Mouse (Mus musculus) liver, embryonic 14.5 days (tissue): Measurements from ENCODE around the gene Wdr48.

Experiments used
- CTCF ChIP-seq: IDR thresholded peaks from 2 replicates; pipeline ENCODE4 v1.5.1; 2016; ENCODE audit warnings: antibody characterized with exemption, low read depth, control low read depth
- EP300 ChIP-seq: IDR thresholded peaks from 2 replicates; pipeline ENCODE4 v1.6.1; 2016; ENCODE audit warnings: antibody characterized with exemption, low read depth

DNA sequence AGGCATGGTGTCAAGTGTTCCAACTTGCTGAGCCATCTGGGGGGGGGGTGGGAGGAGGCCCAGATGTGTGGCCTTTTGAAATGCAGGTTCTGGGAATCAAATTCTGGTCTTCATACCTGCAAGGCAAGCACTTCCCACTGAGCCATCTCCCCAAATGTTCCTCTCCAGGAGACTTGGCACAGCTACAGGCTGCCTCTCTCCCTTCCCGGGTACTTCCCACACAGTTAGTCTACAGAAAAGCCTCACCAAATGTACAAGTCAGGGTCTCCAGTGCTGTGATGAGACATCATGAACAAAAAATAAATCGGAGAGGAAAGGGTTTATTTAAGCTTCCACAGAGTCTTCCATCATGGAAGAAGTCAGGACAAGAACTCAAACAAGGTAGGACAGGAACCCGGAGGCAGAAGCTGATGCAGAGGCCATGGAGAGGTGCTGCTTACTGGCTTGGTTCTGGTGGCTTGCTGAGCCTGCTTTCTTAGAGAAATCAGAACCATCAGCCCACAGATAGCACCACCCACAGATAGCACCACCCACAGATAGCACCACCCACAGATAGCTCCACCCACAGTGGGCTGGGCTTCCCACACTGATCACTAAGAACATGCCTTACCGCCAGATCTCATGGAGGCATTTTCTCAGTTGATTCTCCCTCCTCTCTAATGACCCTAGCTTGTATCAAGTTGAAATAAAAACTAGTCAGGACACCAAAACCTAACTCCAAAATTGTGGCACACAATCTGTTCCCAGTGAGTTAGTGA is 7.4 kb upstream of the Wdr48 start:
- TF ChIP-seq CTCF: no peak
- TF ChIP-seq EP300: no peak
